Mouse (Mus musculus) megakaryocyte-erythroid progenitor cell, adult 5 weeks (primary cell): ENCODE results near the gene Mrgbp. TPM values are rescaled to one million over a fixed set of nuclear protein-coding genes. Genes with fewer than 3 reads are reported as not detected.

Experiments used
- polyA plus RNA-seq: library from polyadenylated mRNA; stranded (reverse); fragments of >175 nt; gene quantifications from 2 replicates; pipeline ENCODE4 v1.2.3, GENCODE M21; 2012

Mrgbp gene
- 20.8 and 25.2 TPM in 2 replicates for polyA plus RNA-seq

GRCm38 (mm10) chr2:180581002-180581401, at the start of gene Mrgbp:
Gene Mrgbp, plus strand, starts transcription at chr2:180581304.

GRCm38 (mm10) chr2:180589123-180589831, 8.2 kb downstream of the Mrgbp start, which contains the start of gene Ogfr:
Gene Ogfr, plus strand, starts transcription at chr2:180589245.

GRCm38 (mm10) chr2:180597490-180597889, 16.4 kb downstream of the Mrgbp start, which contains the start of gene Col9a3:
Gene Col9a3, plus strand, starts transcription at chr2:180597790.

Other genes starting within 250 kb of the Mrgbp start
- gene Gata5, start 246.6 kb upstream of the Mrgbp start, polyA plus RNA-seq, result not detected in 2 replicates
- 23.3 and 26.7 TPM in 2 replicates for gene Slco4a1, start 125.1 kb upstream of the Mrgbp start, polyA plus RNA-seq
- not detected in 2 replicates for gene Ntsr1, start 81.3 kb upstream of the Mrgbp start, polyA plus RNA-seq
- gene Ogfr, start 7.9 kb downstream of the Mrgbp start, polyA plus RNA-seq, result 134 and 158 TPM in 2 replicates
- gene Col9a3, start 16.5 kb downstream of the Mrgbp start, polyA plus RNA-seq, result 0.61 and 1.5 TPM in 2 replicates
- not detected in 2 replicates for gene Tcfl5, start 61.4 kb downstream of the Mrgbp start, polyA plus RNA-seq
- gene Dido1, start 128.7 kb downstream of the Mrgbp start, polyA plus RNA-seq, result 16.5 and 24.3 TPM in 2 replicates
- 17.7 and 21.8 TPM in 2 replicates for gene Gid8, start 128.8 kb downstream of the Mrgbp start, polyA plus RNA-seq
- 28.4 and 28.7 TPM in 2 replicates for gene Slc17a9, start 144.0 kb downstream of the Mrgbp start, polyA plus RNA-seq
- gene Bhlhe23, start 195.6 kb downstream of the Mrgbp start, polyA plus RNA-seq, result not detected in 2 replicates